Mouse (Mus musculus): ENCODE results near the gene Dact2. TPM values are rescaled to one million over a fixed set of nuclear protein-coding genes. Genes with fewer than 3 reads are reported as not detected.

Dact2 gene
- polyA plus RNA-seq, 1 experiment from 2014 or later: 22.1 TPM

DNA sequence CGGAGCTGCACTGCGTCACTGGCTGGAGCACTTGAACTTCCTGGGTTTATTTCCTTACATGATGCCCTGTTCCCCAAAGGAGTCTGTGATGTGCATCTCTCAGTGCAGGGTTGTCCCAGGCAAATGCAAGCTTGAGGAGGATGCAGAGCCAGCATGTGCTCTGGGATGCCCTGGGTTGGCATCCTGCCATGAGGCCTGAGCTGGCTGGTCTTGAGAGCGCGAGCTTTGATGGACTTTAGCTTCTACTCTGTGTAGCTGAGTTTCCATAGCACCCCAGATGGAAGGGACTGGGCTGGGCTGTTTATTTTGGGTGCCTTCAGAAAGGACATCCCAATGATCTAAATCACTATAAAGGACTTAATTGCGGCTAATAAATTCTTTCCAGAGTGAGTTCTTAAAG lies 36.5 kb downstream of the Dact2 start:
- no peaks in the 10 kb centered on the region for H3K27me3 ChIP-seq
- in situ Hi-C loops (cut with MboI; ENCODE audit: low pct_unique_long_range_greater_than_20kb): loop anchor here (5.0 kb wide), 1 partner anchor 35 kb away; the partner anchor contains the start of gene Dact2
- TF ChIP-seq CTCF (IDR thresholded peaks at IDR 0.05): no peak
- CTCF ChIA-PET: interaction anchor here (1.1 kb wide), 1 partner anchor 22 kb away, joined by 3 read pairs; no protein-coding TSS in a partner anchor
- POLR2A ChIA-PET: interaction anchor here (0.9 to 1.2 kb wide), 2 partner anchors 28 to 35 kb away, joined by 3 read pairs; no protein-coding TSS in a partner anchor
- no peak for DNase-seq (ENCODE audit: low read depth, low spot score)
- ATAC-seq: no peak

DNA sequence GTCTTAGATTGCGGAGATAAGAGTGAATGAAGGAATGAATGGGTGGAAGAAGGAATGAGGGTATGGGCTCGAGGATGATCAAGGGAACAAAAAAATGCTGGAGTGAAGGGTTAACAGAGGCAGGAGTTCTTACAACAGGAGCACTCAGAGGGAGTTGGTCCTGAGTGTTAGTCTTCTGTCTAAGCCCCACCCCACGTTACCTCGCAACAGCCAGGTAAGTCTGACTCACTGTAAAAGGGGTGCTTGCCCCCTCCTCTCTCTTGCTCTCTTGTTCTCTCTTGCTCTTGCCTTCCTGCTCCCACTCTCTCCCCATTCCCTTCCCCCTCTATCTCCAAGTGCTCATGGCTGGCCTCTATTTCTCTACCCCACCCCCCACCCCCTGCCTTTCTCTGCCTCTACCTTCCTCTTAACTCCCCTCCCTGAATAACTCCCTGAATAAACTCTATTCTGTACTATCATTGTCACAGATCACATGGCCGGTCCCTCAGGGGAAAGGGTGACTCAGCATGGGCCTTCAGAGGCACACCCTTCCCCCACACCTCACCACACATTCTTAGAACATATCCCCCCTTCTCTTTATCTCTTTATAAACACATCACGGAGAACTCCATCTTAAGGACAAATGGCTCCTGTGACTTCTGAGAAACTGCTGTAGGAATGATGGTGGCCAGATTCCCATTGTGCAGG lies 37.2 kb downstream of the Dact2 start:
- ATAC-seq (no peak), DNase-seq (ENCODE audit: low read depth, low spot score) (no peak)
- ChIA-PET POLR2A (interaction anchor here (1.2 kb wide), 1 partner anchor 27 kb away, joined by 3 read pairs; no protein-coding TSS in a partner anchor), CTCF (interaction anchor here (2.0 kb wide), 1 partner anchor 8 kb away, joined by 5 read pairs; no protein-coding TSS in a partner anchor)
- no peaks in the 10 kb centered on the region for H3K27me3 ChIP-seq
- TF ChIP-seq CTCF (IDR thresholded peaks at IDR 0.05): no peak
- in situ Hi-C loops (cut with MboI; ENCODE audit: low pct_unique_long_range_greater_than_20kb): loop anchor here (5.0 kb wide), 1 partner anchor 35 kb away; the partner anchor contains the start of gene Dact2

DNA sequence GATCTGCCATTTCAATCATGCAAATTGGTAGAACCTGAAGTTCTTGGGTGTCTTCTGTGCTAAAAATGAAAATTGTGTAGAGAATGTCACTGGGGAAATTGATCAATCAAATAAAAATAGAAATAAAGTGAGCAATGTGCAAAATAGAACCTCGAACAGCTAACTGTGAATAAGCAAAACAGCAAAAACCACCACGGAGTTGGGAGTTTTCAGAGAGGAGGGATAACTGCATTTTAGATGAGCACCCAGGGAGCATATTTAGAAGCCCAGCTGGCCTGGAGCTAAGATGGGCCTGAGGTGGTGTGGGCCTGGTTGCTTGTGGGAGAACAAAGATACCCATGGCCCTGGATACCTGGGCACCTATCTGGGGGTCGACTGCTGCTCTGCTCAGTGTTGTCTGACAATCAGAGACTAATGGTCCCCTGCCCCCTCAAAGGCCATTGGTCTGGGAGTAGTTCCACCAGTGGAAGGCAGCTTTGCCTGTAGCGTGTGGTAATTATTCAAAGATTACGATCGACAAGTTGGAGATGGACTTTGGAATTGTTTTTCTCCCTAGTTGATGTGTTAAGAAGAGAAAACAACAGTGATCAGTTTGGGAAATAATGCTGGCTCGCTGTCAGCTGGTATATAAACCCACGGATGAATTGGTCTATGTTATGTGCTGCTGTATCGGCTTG lies 38.0 kb downstream of the Dact2 start:
- no peak for ATAC-seq
- POLR2A ChIA-PET: interaction anchor here (1.2 kb wide), 1 partner anchor 27 kb away, joined by 3 read pairs; no protein-coding TSS in a partner anchor
- H3K27me3 ChIP-seq: no peaks in the 10 kb centered on the region
- no peak for TF ChIP-seq CTCF (IDR thresholded peaks at IDR 0.05)
- CTCF ChIA-PET: interaction anchor here (1.0 to 2.0 kb wide), 2 partner anchors 9 to 24 kb away, joined by 3 to 5 read pairs; no protein-coding TSS in a partner anchor
- DNase-seq (ENCODE audit: low read depth, low spot score): no peak
- in situ Hi-C loops (cut with MboI; ENCODE audit: low pct_unique_long_range_greater_than_20kb): loop anchor here (5.0 kb wide), 1 partner anchor 36 kb away; the partner anchor contains the start of gene Dact2

- CTCF ChIA-PET: interaction anchor here (1.0 to 2.0 kb wide), 3 partner anchors 9 to 29 kb away, joined by 3 to 6 read pairs (median 5); no protein-coding TSS in a partner anchor
- in situ Hi-C loops (cut with MboI; ENCODE audit: low pct_unique_long_range_greater_than_20kb): loop anchor here (5.0 kb wide), 1 partner anchor 37 kb away; the partner anchor contains the start of gene Dact2
- ATAC-seq: peak; percentile 81
Observed at GRCm38 (mm10) chr17:14165332-14165876, 38.7 kb downstream of the Dact2 start.

DNA sequence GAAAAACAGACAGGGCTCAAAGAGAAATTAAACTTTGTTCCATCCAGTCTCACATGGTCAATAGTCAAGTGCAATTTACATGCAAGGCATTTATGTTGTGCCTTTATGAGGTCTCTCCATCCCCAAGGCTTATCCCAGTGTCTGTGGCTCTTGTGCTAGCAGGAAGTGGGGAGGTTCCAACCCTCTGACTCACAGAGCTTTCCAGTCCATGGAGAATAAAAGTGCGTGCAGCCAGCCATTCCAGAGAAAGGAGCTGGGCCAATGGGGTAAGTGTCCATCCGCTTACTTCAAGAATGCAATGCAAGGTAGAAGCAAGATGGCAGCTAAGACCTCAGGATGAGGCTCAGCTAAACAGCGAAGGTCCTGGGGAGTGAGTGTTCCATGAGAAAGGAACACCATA lies 43.3 kb downstream of the Dact2 start:
- H3K27me3 ChIP-seq: no peaks in the 10 kb centered on the region
- no peak for TF ChIP-seq CTCF (IDR thresholded peaks at IDR 0.05)
- in situ Hi-C loops (cut with MboI; ENCODE audit: low pct_unique_long_range_greater_than_20kb): no loop called here
- ChIA-PET POLR2A (interaction anchor here (0.8 kb wide), 1 partner anchor 43 kb away, joined by 3 read pairs; the partner anchor contains the start of gene Dact2), CTCF (interaction anchor here (0.8 to 1.5 kb wide), 3 partner anchors 22 to 43 kb away, joined by 3 to 5 read pairs (median 4); partner anchors contain the start of gene Dact2)
- peak; percentile 42 for ATAC-seq
- no peak for DNase-seq (ENCODE audit: low read depth, low spot score)

More at GRCm38 (mm10) chr17:14165332-14165876, 38.7 kb downstream of the Dact2 start:
- DNase-seq (ENCODE audit: low read depth, low spot score): peak; percentile 75
- POLR2A ChIA-PET: interaction anchor here (1.1 kb wide), 2 partner anchors 21 to 38 kb away, joined by 3 read pairs; no protein-coding TSS in a partner anchor
- H3K27me3 ChIP-seq: no peaks in the 10 kb centered on the region
- no peak for TF ChIP-seq CTCF (IDR thresholded peaks at IDR 0.05)

DNA sequence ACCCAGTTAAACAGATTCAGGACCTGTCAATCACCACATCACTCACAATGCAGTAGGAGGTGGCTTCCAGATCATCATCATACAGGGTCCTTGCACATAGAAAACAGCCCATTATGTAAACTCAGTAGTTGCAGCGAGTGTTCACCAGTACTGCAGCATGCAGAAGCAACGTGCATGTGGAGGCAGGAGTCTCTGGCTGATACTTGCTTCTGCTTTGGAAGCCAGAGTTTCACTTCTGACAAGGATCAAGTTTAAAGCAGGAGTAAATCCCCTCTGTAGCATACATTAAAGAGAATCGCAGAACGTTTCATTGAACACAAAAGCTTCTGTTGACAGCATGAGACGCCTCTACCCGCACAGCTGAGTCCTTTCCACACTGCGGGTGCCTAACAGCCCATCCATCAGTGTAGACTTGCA lies 46.3 kb downstream of the Dact2 start:
- ATAC-seq: no peak

More for the DNA sequence above, 46.3 kb downstream of the Dact2 start:
- ChIA-PET CTCF (interaction anchor here (1.6 kb wide), 1 partner anchor 21 kb away, joined by 3 read pairs; no protein-coding TSS in a partner anchor), POLR2A (no interaction called here)
- no peak for TF ChIP-seq CTCF (IDR thresholded peaks at IDR 0.05)
- in situ Hi-C loops (cut with MboI; ENCODE audit: low pct_unique_long_range_greater_than_20kb): no loop called here
- H3K27me3 ChIP-seq: no peaks in the 10 kb centered on the region
- DNase-seq (ENCODE audit: low read depth, low spot score): no peak

Other genes with a start within 250 kb of the Dact2 start
- gene Gm7356, start 200.6 kb downstream of the Dact2 start, polyA plus RNA-seq (2021): not detected
- not detected for gene Gm7358, start 144.8 kb downstream of the Dact2 start, polyA plus RNA-seq (2021)
- 0.08 TPM for gene Smoc2, start 75.2 kb upstream of the Dact2 start, polyA plus RNA-seq (2021)

Data from Patski (cell line).